Mouse (Mus musculus) liver, embryonic 14.5 days (tissue): ENCODE results near the gene Gm26727.

Experiments
- CTCF ChIP-seq: IDR thresholded peaks from 2 replicates; pipeline ENCODE4 v1.5.1; 2016; ENCODE audit warnings: antibody characterized with exemption, low read depth, control low read depth
- EP300 ChIP-seq: IDR thresholded peaks from 2 replicates; pipeline ENCODE4 v1.6.1; 2016; ENCODE audit warnings: antibody characterized with exemption, low read depth

GRCm38 (mm10) chr2:67445780-67446179 is 12.8 kb upstream of the Gm26727 start, which contains the start of gene Xirp2:
- no peak for TF ChIP-seq CTCF
- no peak for TF ChIP-seq EP300
